Mouse (Mus musculus): Measurements from ENCODE around the gene Tnfsf13. TPM values are rescaled to one million over a fixed set of nuclear protein-coding genes. Genes with fewer than 3 reads are reported as not detected.
A peak's percentile ranks its signal among the peaks of the same experiment; 100 is the strongest.

The Tnfsf13 gene
- polyA plus RNA-seq, 1 experiment, result 1.5 TPM

- Histone ChIP-seq H3K4me3 (ENCODE audit: insufficient read depth, low read length) (no peak overlapping the region), H3K27ac (ENCODE audit: insufficient read depth, low read length) (no peak overlapping the region), H3K4me1 (ENCODE audit: control insufficient read depth, insufficient read depth, low read length) (no peaks in the 10 kb centered on the region)
- TF ChIP-seq POLR2A (IDR thresholded peaks at IDR 0.05; ENCODE audit: low read depth, low read length) (no peak), CTCF (IDR thresholded peaks at IDR 0.05; ENCODE audit: borderline replicate concordance, insufficient read depth, low read length) (no peak)
These were observed 7.9 kb upstream of the Tnfsf13 start for GRCm38 (mm10) chr11:69693421-69693965.

GRCm38 (mm10) chr11:69692863-69693262, 7.3 kb upstream of the Tnfsf13 start:
- H3K27ac ChIP-seq (ENCODE audit: insufficient read depth, low read length), result no peak overlapping the region
- H3K4me3 ChIP-seq (ENCODE audit: insufficient read depth, low read length), result no peak overlapping the region
- TF ChIP-seq POLR2A (IDR thresholded peaks at IDR 0.05; ENCODE audit: low read depth, low read length), result no peak
- TF ChIP-seq CTCF (IDR thresholded peaks at IDR 0.05; ENCODE audit: borderline replicate concordance, insufficient read depth, low read length), result no peak
- no peaks in the 10 kb centered on the region for H3K4me1 ChIP-seq (ENCODE audit: control insufficient read depth, insufficient read depth, low read length)

DNA sequence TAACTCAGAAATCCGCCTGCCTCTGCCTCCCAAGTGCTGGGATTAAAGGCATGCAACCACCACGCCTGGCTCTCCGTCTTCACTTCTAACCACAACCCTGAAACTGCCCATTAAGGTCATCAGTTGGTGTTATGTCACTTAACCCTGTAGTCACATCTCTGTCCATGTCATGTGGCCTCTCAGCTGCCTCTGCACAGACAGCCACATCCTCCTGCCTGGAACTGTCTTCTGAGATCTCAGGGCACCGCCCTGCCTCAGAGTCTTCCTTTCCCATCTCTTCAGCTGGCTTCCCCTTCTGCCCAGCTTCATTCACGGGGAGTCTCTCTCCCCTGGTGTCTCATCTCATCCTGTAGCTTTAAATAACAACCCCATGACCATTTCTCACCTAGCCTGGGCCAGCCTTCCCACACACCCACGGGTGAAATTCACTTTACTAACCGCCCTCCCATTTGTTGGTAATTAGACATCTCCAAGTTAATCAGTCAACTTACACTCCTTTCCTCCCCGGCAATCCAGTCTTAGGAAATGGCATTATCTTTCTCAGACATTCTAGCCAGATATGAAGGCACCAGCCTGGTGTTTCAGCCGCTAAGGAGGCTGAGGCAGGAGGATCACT, 6.7 kb upstream of the Tnfsf13 start:
- TF ChIP-seq POLR2A (IDR thresholded peaks at IDR 0.05; ENCODE audit: low read depth, low read length), result no peak
- no peak for TF ChIP-seq CTCF (IDR thresholded peaks at IDR 0.05; ENCODE audit: borderline replicate concordance, insufficient read depth, low read length)
- H3K4me3 ChIP-seq (ENCODE audit: insufficient read depth, low read length), result no peak overlapping the region

DNA sequence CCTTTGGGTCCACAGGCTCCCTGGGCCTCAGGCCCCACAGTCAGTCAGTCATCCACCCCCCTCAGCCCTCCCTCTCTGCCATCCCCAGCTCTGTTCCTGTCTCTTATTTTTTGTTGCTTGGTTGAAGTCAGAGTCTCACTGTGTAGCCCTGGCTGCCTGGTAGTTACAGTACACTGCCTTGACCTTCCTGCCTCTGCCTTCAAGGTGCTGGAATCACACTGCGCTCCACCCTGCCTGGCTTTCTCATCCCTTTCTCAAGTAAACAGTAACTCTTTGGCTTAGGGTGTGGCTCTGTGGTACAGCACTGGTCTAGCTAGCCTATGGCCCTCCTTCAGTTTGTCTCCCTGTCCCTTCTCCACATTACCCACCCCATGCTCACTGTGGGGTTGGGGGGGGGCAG, 4.3 kb upstream of the Tnfsf13 start:
- no peak overlapping the region for H3K4me3 ChIP-seq (ENCODE audit: insufficient read depth, low read length)
- TF ChIP-seq CTCF (IDR thresholded peaks at IDR 0.05; ENCODE audit: borderline replicate concordance, insufficient read depth, low read length) (no peak), POLR2A (IDR thresholded peaks at IDR 0.05; ENCODE audit: low read depth, low read length) (no peak)
- H3K4me1 ChIP-seq (ENCODE audit: control insufficient read depth, insufficient read depth, low read length), result peaks cover 3% of the 10 kb centered on the region; the same call in 1 of the 2 replicates
- no peak overlapping the region for H3K27ac ChIP-seq (ENCODE audit: insufficient read depth, low read length)

More for the DNA sequence above, 6.7 kb upstream of the Tnfsf13 start:
- Histone ChIP-seq H3K4me1 (ENCODE audit: control insufficient read depth, insufficient read depth, low read length) (no peaks in the 10 kb centered on the region), H3K27ac (ENCODE audit: insufficient read depth, low read length) (no peak overlapping the region)

GRCm38 (mm10) chr11:69687061-69687460, 1.5 kb upstream of the Tnfsf13 start:
- TF ChIP-seq POLR2A (IDR thresholded peaks at IDR 0.05; ENCODE audit: low read depth, low read length) (no peak), CTCF (IDR thresholded peaks at IDR 0.05; ENCODE audit: borderline replicate concordance, insufficient read depth, low read length) (no peak)
- Histone ChIP-seq H3K27ac (ENCODE audit: insufficient read depth, low read length) (no peak overlapping the region), H3K4me3 (ENCODE audit: insufficient read depth, low read length) (no peak overlapping the region), H3K4me1 (ENCODE audit: control insufficient read depth, insufficient read depth, low read length) (peaks cover 10% of the 10 kb centered on the region)

DNA sequence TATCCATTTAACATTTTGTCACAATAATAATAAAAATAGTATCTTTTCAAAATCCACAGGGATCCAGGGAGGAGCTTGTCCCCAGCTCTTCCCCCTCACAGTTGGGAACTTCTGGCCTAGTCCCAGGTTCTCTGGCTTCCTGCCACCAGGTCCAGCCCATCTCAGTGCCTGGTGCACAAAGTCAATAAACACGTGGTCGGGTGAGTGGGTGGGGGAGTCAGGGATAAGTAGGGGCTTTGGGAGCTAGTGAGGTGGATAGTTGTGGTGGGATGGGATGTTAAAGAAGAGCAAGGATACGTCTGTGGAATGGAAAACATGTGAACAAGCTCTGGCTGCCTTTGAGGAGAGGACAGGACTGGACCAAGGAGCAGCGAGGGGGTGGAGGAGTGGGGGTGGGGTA, 793 bp upstream of the Tnfsf13 start:
- TF ChIP-seq CTCF (IDR thresholded peaks at IDR 0.05; ENCODE audit: borderline replicate concordance, insufficient read depth, low read length) (no peak), POLR2A (IDR thresholded peaks at IDR 0.05; ENCODE audit: low read depth, low read length) (no peak)
- Histone ChIP-seq H3K4me1 (ENCODE audit: control insufficient read depth, insufficient read depth, low read length) (peaks cover 10% of the 10 kb centered on the region), H3K4me3 (ENCODE audit: insufficient read depth, low read length) (no peak overlapping the region), H3K27ac (ENCODE audit: insufficient read depth, low read length) (no peak overlapping the region)

DNA sequence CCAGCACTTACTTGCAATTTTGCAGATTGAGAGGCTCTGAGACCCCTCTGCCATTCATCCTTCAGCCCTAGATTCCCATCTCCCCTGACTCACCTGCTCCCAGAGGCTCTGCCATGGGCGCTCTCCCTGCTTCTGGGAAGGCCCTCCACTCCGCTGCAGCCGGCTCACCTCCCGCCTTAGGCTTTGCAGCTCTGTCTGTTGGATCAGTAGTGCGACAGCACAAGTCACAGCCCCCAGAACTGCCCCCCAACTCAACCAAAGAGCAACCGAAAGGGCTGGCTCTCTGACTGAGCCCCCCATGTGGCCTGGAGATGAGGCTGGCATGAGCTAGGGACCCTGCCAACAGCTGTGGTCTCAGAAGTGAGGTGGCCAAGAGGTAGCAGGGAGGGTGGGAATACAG, 648 bp downstream of the Tnfsf13 start:
- peaks cover 10% of the 10 kb centered on the region for H3K4me1 ChIP-seq (ENCODE audit: control insufficient read depth, insufficient read depth, low read length)
- no peak for TF ChIP-seq POLR2A (IDR thresholded peaks at IDR 0.05; ENCODE audit: low read depth, low read length)
- no peak for TF ChIP-seq CTCF (IDR thresholded peaks at IDR 0.05; ENCODE audit: borderline replicate concordance, insufficient read depth, low read length)
- no peak overlapping the region for H3K27ac ChIP-seq (ENCODE audit: insufficient read depth, low read length)
- H3K4me3 ChIP-seq (ENCODE audit: insufficient read depth, low read length), result no peak overlapping the region

DNA sequence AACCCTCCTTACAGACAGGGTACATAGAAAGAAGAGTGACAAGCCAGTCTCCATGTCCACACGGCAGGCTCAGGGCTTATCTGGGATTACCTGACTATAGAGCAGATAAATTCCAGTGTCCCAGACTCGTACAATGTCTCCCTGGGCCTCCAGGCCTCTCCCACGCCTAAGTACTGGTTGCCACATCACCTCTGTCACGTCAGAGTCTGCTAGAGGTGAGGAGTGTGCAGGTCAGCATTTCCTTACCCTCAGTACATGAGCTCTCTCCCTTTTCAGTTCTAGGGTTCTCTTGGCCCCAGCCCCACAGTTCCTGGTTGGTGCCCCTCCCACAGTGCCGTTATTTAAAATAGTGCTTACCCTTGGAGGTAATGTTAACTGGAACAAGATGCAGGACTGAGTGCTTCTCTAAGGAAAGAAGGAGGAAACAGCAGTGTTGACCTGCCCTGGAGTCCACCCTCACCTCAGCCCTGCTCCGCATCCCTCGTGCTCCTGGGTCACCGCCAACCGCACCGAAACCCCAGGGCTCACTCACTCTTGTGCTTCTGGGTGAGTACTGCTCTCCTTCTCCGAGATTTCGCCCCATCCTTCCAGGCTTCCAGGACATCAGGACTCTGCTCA, 1.3 kb downstream of the Tnfsf13 start:
- H3K4me1 ChIP-seq (ENCODE audit: control insufficient read depth, insufficient read depth, low read length), result peaks cover 10% of the 10 kb centered on the region
- no peak overlapping the region for H3K4me3 ChIP-seq (ENCODE audit: insufficient read depth, low read length)
- H3K27ac ChIP-seq (ENCODE audit: insufficient read depth, low read length), result no peak overlapping the region
- TF ChIP-seq POLR2A (IDR thresholded peaks at IDR 0.05; ENCODE audit: low read depth, low read length), result no peak
- no peak for TF ChIP-seq CTCF (IDR thresholded peaks at IDR 0.05; ENCODE audit: borderline replicate concordance, insufficient read depth, low read length)

- TF ChIP-seq CTCF (IDR thresholded peaks at IDR 0.05; ENCODE audit: borderline replicate concordance, insufficient read depth, low read length) (no peak), POLR2A (IDR thresholded peaks at IDR 0.05; ENCODE audit: low read depth, low read length) (no peak)
- Histone ChIP-seq H3K27ac (ENCODE audit: insufficient read depth, low read length) (peak overlapping the region; percentile 95), H3K4me1 (ENCODE audit: control insufficient read depth, insufficient read depth, low read length) (peaks cover 10% of the 10 kb centered on the region), H3K4me3 (ENCODE audit: insufficient read depth, low read length) (no peak overlapping the region)
These were observed 2.0 kb downstream of the Tnfsf13 start for GRCm38 (mm10) chr11:69683576-69683975.

Data from embryonic fibroblast, embryonic 13.5 days (primary cell).